Mouse (Mus musculus): ENCODE results near the gene Stat5b. TPM values are rescaled to one million over a fixed set of nuclear protein-coding genes. Genes with fewer than 3 reads are reported as not detected.

The Stat5b gene
- polyA plus RNA-seq, 1 experiment from 2014 or later, result 17.3 TPM

DNA sequence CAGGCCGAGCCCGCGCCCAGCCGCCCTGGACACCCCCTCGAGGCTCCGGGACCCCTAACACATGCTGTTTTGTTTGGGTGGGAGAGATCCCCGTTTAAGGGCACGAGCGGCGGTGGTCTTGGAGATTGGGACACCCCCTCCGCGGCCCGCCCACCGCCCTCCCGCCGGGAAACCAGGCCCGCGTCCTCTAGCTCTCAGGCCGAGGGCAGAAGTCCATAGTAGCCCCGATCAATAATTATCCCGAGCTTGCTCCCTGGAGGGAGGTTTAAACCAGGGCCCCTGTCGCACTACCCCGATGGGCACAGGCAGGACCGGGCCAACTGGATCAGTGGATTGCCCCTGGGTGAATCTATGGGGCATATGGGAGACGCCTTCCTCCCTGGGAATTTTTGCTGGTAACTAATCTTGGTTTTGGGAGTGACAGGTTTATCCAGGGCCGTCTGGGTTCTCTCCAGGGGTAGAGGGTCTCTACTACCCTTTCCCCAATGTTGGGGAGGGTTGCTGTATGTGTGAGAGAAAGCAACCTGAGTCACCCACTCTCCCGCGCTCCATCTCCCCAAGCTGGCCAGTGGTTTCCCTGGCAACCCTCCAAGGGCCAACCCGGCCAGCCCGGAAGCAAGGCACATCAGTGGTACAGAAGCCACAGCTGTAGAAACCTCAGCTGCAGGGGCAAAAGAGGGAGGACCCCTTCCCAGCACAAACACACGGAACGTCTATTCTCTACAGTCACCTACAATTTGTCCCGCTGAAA lies 429 bp upstream of the Stat5b start:
- H3K4me2 ChIP-seq (ENCODE audit: low read depth, low read length), result peak overlapping the region; percentile 91
- H3K4me1 ChIP-seq (ENCODE audit: control insufficient read depth, insufficient read depth, low read length), result peaks cover 12% of the 10 kb centered on the region; the same call in 1 of the 2 replicates
- H3K27ac ChIP-seq (ENCODE audit: low read depth, low read length), result peak overlapping the region; percentile 85
- H3K36me3 ChIP-seq (ENCODE audit: control insufficient read depth, insufficient read depth, low read length), result no peaks in the 10 kb centered on the region
- H3K27me3 ChIP-seq (ENCODE audit: control insufficient read depth, insufficient read depth, low read length), result no peaks in the 10 kb centered on the region
- peak overlapping the region; percentile 97 for H3K9ac ChIP-seq (replicated peaks; ENCODE audit: low read depth, low read length)
- H3K4me3 ChIP-seq (ENCODE audit: low read depth, low read length), result peak overlapping the region; percentile 98
- WGBS, result under 1% methylated on average over 33 of the region's 33 CpGs
- ATAC-seq (ENCODE audit: low read depth), result peak; percentile 58
- H3K9me3 ChIP-seq (ENCODE audit: control insufficient read depth, low read length), result no peaks in the 10 kb centered on the region

DNA sequence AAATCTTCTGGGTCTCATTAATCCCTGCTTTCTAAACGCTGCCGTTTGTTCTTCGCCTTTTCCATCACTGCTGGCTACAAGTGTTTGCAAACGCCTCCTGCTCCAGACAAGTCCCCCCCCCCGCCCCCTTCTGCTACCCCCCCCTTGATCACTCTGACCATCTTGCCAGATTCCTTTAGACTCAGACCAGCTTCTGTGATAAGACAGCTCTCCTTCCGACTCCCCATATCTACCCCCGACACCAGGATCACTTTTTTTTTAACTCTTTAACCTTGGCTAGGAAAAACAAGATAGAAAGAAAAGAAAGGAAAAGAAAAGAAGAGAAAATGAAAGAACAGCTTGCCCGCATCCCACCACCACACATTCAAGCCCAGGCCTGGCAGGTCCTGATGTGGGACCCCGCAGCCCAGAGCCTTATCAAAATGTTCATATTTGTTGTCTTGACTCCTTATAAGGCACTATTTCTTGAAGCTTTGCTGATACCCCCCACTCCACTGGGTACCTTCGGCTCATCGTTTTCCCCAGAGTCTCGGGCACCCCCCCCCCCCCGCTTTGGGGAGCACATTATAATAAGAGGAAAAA lies 977 bp downstream of the Stat5b start:
- H3K9me3 ChIP-seq (ENCODE audit: control insufficient read depth, low read length), result no peaks in the 10 kb centered on the region
- H3K9ac ChIP-seq (replicated peaks; ENCODE audit: low read depth, low read length), result peak overlapping the region; percentile 97
- H3K36me3 ChIP-seq (ENCODE audit: control insufficient read depth, insufficient read depth, low read length), result no peaks in the 10 kb centered on the region
- H3K27ac ChIP-seq (ENCODE audit: low read depth, low read length), result peak overlapping the region; percentile 85
- H3K4me2 ChIP-seq (ENCODE audit: low read depth, low read length), result peak overlapping the region; percentile 91
- no peaks in the 10 kb centered on the region for H3K27me3 ChIP-seq (ENCODE audit: control insufficient read depth, insufficient read depth, low read length)
- peak; percentile 39; the same call in 1 of the 2 replicates for ATAC-seq (ENCODE audit: low read depth)
- 3% methylated on average over 13 of the region's 13 CpGs for WGBS
- peaks cover 12% of the 10 kb centered on the region; the same call in 1 of the 2 replicates for H3K4me1 ChIP-seq (ENCODE audit: control insufficient read depth, insufficient read depth, low read length)
- H3K4me3 ChIP-seq (ENCODE audit: low read depth, low read length), result peak overlapping the region; percentile 98

- Histone ChIP-seq H3K9ac (replicated peaks; ENCODE audit: low read depth, low read length) (no peak overlapping the region; the same call in 1 of the 2 replicates), H3K4me1 (ENCODE audit: control insufficient read depth, insufficient read depth, low read length) (peaks cover 12% of the 10 kb centered on the region; the same call in 1 of the 2 replicates), H3K4me3 (ENCODE audit: low read depth, low read length) (peak overlapping the region; percentile 98), H3K27me3 (ENCODE audit: control insufficient read depth, insufficient read depth, low read length) (no peaks in the 10 kb centered on the region), H3K4me2 (ENCODE audit: low read depth, low read length) (peak overlapping the region; percentile 91), H3K27ac (ENCODE audit: low read depth, low read length) (no peak overlapping the region), H3K36me3 (ENCODE audit: control insufficient read depth, insufficient read depth, low read length) (no peaks in the 10 kb centered on the region), H3K9me3 (ENCODE audit: control insufficient read depth, low read length) (no peaks in the 10 kb centered on the region)
- no peak for ATAC-seq (ENCODE audit: low read depth)
- 70% methylated on average over 6 of the region's 6 CpGs for WGBS
These were observed 1.6 kb downstream of the Stat5b start for GRCm38 (mm10) chr11:100848789-100849379.

- no peaks in the 10 kb centered on the region for H3K36me3 ChIP-seq (ENCODE audit: control insufficient read depth, insufficient read depth, low read length)
- H3K4me3 ChIP-seq (ENCODE audit: low read depth, low read length), result no peak overlapping the region
- H3K4me1 ChIP-seq (ENCODE audit: control insufficient read depth, insufficient read depth, low read length), result peaks cover 12% of the 10 kb centered on the region; the same call in 1 of the 2 replicates
- WGBS, result 80% methylated on average over 4 of the region's 4 CpGs
- H3K9me3 ChIP-seq (ENCODE audit: control insufficient read depth, low read length), result no peaks in the 10 kb centered on the region
- no peaks in the 10 kb centered on the region for H3K27me3 ChIP-seq (ENCODE audit: control insufficient read depth, insufficient read depth, low read length)
- no peak overlapping the region for H3K4me2 ChIP-seq (ENCODE audit: low read depth, low read length)
- H3K9ac ChIP-seq (replicated peaks; ENCODE audit: low read depth, low read length), result no peak overlapping the region
- no peak for ATAC-seq (ENCODE audit: low read depth)
- H3K27ac ChIP-seq (ENCODE audit: low read depth, low read length), result no peak overlapping the region
These were observed 2.4 kb downstream of the Stat5b start for GRCm38 (mm10) chr11:100848080-100848479.

DNA sequence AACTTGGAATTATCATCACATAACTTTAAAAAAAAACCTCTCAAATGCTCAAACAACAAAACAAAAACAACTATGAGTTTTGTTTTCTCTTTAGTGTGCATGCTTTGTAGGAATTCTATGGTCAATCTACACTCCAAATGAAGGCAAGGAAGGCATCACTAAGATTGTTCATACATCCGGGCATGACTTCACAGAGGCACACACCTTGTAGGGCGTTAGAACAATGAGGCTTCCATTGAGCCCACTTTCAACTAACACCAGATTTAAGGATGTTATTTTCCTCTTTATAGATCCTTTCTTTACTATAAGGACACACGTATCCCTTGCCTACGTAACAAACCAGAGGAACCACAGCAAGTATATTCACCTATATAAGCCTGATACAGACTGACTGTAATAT lies 3.0 kb downstream of the Stat5b start:
- H3K4me2 ChIP-seq (ENCODE audit: low read depth, low read length), result no peak overlapping the region
- H3K27ac ChIP-seq (ENCODE audit: low read depth, low read length), result no peak overlapping the region
- no peaks in the 10 kb centered on the region for H3K9me3 ChIP-seq (ENCODE audit: control insufficient read depth, low read length)
- no peak for ATAC-seq (ENCODE audit: low read depth)
- peaks cover 12% of the 10 kb centered on the region; the same call in 1 of the 2 replicates for H3K4me1 ChIP-seq (ENCODE audit: control insufficient read depth, insufficient read depth, low read length)
- WGBS, result 92% methylated on average over 4 of the region's 4 CpGs
- H3K36me3 ChIP-seq (ENCODE audit: control insufficient read depth, insufficient read depth, low read length), result no peaks in the 10 kb centered on the region
- no peaks in the 10 kb centered on the region for H3K27me3 ChIP-seq (ENCODE audit: control insufficient read depth, insufficient read depth, low read length)
- no peak overlapping the region for H3K4me3 ChIP-seq (ENCODE audit: low read depth, low read length)
- no peak overlapping the region for H3K9ac ChIP-seq (replicated peaks; ENCODE audit: low read depth, low read length)

- WGBS, result 82% methylated on average over 6 of the region's 6 CpGs
- Histone ChIP-seq H3K9ac (replicated peaks; ENCODE audit: low read depth, low read length) (no peak overlapping the region), H3K27me3 (ENCODE audit: control insufficient read depth, insufficient read depth, low read length) (no peaks in the 10 kb centered on the region), H3K4me1 (ENCODE audit: control insufficient read depth, insufficient read depth, low read length) (peaks cover 8% of the 10 kb centered on the region; the same call in 1 of the 2 replicates), H3K36me3 (ENCODE audit: control insufficient read depth, insufficient read depth, low read length) (no peaks in the 10 kb centered on the region), H3K9me3 (ENCODE audit: control insufficient read depth, low read length) (no peaks in the 10 kb centered on the region), H3K27ac (ENCODE audit: low read depth, low read length) (no peak overlapping the region), H3K4me2 (ENCODE audit: low read depth, low read length) (no peak overlapping the region), H3K4me3 (ENCODE audit: low read depth, low read length) (no peak overlapping the region)
- no peak for ATAC-seq (ENCODE audit: low read depth)
These were observed 4.7 kb downstream of the Stat5b start for GRCm38 (mm10) chr11:100845793-100846192.

DNA sequence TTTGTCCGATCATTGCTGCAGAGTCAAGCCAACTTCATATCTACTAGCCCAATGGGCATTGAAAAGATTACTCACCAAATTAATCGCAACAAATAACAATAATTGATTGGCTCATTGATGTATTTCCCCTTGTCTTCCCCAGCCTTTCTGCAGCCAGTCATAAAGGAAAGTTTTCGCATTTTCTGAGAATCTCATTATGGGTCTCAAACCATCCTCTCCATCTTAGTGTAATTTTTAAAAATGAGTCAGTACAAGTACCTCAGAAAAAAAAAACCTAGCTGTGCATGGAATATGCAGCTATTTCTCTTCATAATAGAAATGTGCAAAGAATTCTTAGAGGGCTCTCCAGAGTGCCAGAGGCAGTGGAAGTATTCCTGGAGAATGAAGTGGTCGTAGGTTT lies 6.4 kb downstream of the Stat5b start:
- ATAC-seq (ENCODE audit: low read depth), result no peak
- 93% methylated on average over 4 of the region's 4 CpGs for WGBS

GRCm38 (mm10) chr11:100843070-100843669 lies 7.4 kb downstream of the Stat5b start:
- Histone ChIP-seq H3K36me3 (ENCODE audit: control insufficient read depth, insufficient read depth, low read length) (no peaks in the 10 kb centered on the region), H3K9ac (replicated peaks; ENCODE audit: low read depth, low read length) (no peak overlapping the region), H3K4me2 (ENCODE audit: low read depth, low read length) (no peak overlapping the region), H3K4me1 (ENCODE audit: control insufficient read depth, insufficient read depth, low read length) (no peaks in the 10 kb centered on the region), H3K27ac (ENCODE audit: low read depth, low read length) (no peak overlapping the region), H3K9me3 (ENCODE audit: control insufficient read depth, low read length) (no peaks in the 10 kb centered on the region), H3K27me3 (ENCODE audit: control insufficient read depth, insufficient read depth, low read length) (no peaks in the 10 kb centered on the region), H3K4me3 (ENCODE audit: low read depth, low read length) (no peak overlapping the region)
- no peak for ATAC-seq (ENCODE audit: low read depth)
- WGBS, result 96% methylated on average over 8 of the region's 8 CpGs

More for the DNA sequence above, 6.4 kb downstream of the Stat5b start:
- H3K4me2 ChIP-seq (ENCODE audit: low read depth, low read length), result no peak overlapping the region
- no peaks in the 10 kb centered on the region for H3K36me3 ChIP-seq (ENCODE audit: control insufficient read depth, insufficient read depth, low read length)
- H3K9me3 ChIP-seq (ENCODE audit: control insufficient read depth, low read length), result no peaks in the 10 kb centered on the region
- no peak overlapping the region for H3K9ac ChIP-seq (replicated peaks; ENCODE audit: low read depth, low read length)
- peaks cover 8% of the 10 kb centered on the region; the same call in 1 of the 2 replicates for H3K4me1 ChIP-seq (ENCODE audit: control insufficient read depth, insufficient read depth, low read length)
- no peak overlapping the region for H3K27ac ChIP-seq (ENCODE audit: low read depth, low read length)
- H3K4me3 ChIP-seq (ENCODE audit: low read depth, low read length), result no peak overlapping the region
- H3K27me3 ChIP-seq (ENCODE audit: control insufficient read depth, insufficient read depth, low read length), result no peaks in the 10 kb centered on the region
